Mouse (Mus musculus) kidney, adult 2 months (tissue): ENCODE data around the gene Ttc9b.

Experiments
- CTCF ChIP-seq: fragments of 200-500 bp; conservative IDR thresholded peaks from 2 replicates; pipeline ENCODE4 v1.5.1; 2011; ENCODE audit warnings: low read depth, mild to moderate bottlenecking, control low read depth, low read length, moderate library complexity, mixed read lengths; ENCODE audit not compliant: insufficient read depth, insufficient read length
- POLR2A ChIP-seq: fragments of 200-500 bp; IDR thresholded peaks from one replicate; pipeline ENCODE4 v1.6.1; 2011; ENCODE audit warnings: low read depth, low read length, control low read depth

GRCm38 (mm10) chr7:27609688-27610087 is 44.0 kb upstream of the Ttc9b start:
- no peak for TF ChIP-seq CTCF
- no peak for TF ChIP-seq POLR2A
